ENCODE assay signal across 12 mouse cellular contexts in the genomic region with DNA sequence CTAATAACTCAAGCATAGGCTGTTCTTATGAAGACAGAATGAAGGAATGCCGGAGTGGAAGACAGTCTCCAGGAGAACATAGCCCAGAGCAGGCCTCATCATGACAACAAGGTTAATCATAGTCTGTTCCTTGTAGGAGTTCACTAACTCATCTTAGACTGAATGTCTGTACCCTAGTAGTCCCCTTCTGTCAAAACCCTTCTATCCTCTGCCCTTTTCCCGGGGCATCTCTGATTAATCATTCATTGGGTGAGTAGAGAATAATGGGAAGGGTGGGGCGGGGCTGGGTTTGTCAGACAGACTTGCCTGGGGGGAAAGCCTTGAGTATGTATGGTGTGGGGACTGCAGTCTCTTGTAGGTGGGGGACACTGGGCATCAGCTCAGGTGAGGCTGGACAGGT.
"Had no signal": no experiment of that assay in that cellular context is flagged by ENCODE, and none has a peak within 500 bp of the region (broad histone marks: within the 10 kb centered on the region; RNA-seq: fewer than 3 reads in every experiment).

No protein-coding gene starts in this region.

- H3K27me3 ChIP-seq: intestine, embryonic 15.5 days; limb, embryonic 12.5 days; liver, embryonic 13.5 days; lung, embryonic 15.5 days; megakaryocyte, embryonic 14.5 days; midbrain, embryonic 12.5 days had no signal

- DNase-seq: liver; liver, embryonic 13.5 days; liver, postnatal 0 days; lung, postnatal 14 days; right cerebral cortex, postnatal 14 days had no signal

- H3K4me2 ChIP-seq: limb, embryonic 12.5 days; liver, embryonic 13.5 days; lung, embryonic 15.5 days; midbrain, embryonic 12.5 days had no signal

- H3K9ac ChIP-seq: intestine, embryonic 15.5 days; limb, embryonic 12.5 days; liver, embryonic 13.5 days; liver, postnatal 0 days; lung, embryonic 15.5 days; midbrain, embryonic 12.5 days had no signal

- H3K36me3 ChIP-seq: intestine, embryonic 15.5 days; limb, embryonic 12.5 days; liver, embryonic 13.5 days; lung, embryonic 15.5 days; midbrain, embryonic 12.5 days had no signal

- H3K27ac ChIP-seq: layer of hippocampus, adult 2 months; liver, embryonic 13.5 days; macrophage; midbrain, embryonic 12.5 days had no signal

- H3K9me3 ChIP-seq: intestine, embryonic 15.5 days; limb, embryonic 12.5 days; liver, embryonic 13.5 days; lung, embryonic 15.5 days; megakaryocyte, embryonic 14.5 days; midbrain, embryonic 12.5 days had no signal

- ATAC-seq: intestine, embryonic 15.5 days; liver, postnatal 0 days had no signal

- H3K4me3 ChIP-seq: intestine, embryonic 15.5 days; layer of hippocampus, adult 2 months; limb, embryonic 12.5 days; liver, embryonic 13.5 days; lung, embryonic 15.5 days; megakaryocyte, embryonic 14.5 days; midbrain, embryonic 12.5 days had no signal
